Mouse (Mus musculus) hindlimb bud, embryonic 11.5 days (tissue): ENCODE results near the gene Ermn.

Source experiments
- DNase-seq: peaks from one replicate; pipeline ENCODE4 v3.0.0-alpha.2; 2012; ENCODE audit warnings: low read depth, low spot score; ENCODE audit errors: extremely low spot score

Ermn gene

DNA sequence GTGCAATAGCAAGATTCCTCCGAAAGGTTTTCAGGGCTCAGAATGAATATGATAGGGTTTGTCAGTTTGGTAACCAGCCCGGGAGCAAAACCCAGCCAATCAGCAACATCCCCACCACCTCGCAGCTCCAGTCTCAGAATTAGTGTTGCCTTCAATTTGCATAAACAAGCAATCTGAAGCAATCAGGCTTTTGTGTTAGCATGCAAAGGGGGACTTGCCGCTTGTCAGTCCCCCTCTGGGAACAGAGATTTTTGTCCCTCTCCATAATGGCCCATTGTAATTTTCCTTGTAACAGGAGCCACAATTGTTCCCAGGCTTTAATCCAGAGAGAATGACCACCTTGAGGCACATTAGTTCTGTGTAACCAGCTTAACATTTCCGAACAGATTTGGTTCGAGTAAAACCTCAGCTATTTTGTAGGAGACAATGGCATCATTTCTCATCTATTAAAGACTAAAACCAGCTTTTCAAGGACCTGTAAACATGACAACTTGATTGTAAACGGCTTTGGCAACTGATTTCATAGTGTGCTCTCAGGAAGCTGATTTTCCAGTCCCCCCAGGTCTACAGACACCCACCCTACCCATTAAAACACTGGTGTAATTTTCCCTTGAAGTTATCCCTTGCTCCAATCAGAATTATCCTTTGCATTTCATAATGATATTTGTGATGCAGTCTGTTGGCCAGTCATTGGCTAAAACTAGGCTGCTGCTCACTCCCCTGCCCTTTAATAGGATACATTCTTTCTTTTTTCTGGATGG, at the start of gene Ermn:
TSS of gene Ermn (minus strand) at position 44 of the 761 bp plus-strand sequence.
- DNase-seq: no peak

DNA sequence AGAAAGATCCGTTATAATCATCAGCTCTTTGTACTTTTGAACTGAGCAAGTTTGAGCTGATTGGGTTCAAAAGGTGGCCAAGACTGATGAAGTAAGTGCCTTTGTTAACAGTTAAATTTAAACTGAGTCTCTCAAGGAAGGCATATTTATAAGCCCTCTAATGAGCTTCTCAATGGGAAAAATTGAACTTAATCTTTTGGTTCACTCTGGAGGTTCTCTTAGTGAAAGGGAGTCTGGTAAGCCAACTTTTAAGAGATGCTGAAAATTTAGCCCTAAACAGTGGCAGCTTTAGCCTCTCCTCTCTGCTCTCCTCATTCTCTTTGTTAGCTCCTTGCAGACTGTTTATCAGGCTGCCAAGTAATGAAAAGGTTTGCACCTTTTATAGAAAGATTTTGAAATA, 42.2 kb upstream of the Ermn start:
- DNase-seq: no peak

DNA sequence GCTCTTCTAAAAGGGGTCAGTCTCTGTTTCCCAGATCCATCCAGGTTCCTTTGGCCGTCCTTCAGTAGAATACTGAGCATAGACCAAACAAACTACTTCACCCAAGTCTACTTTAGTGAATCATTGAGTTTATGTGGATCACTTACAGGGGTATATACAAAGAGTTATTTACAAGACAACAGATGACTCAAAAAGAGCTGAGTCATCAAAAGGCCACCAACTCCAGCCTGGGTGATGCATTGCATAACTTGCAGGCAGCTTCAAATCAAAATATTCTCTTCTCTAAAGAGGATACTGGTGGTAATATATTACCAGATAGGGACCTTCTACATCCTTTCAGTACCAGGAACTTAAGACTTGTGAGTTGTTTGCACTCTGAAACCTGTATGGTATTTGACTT, 33.8 kb upstream of the Ermn start:
- no peak for DNase-seq

DNA sequence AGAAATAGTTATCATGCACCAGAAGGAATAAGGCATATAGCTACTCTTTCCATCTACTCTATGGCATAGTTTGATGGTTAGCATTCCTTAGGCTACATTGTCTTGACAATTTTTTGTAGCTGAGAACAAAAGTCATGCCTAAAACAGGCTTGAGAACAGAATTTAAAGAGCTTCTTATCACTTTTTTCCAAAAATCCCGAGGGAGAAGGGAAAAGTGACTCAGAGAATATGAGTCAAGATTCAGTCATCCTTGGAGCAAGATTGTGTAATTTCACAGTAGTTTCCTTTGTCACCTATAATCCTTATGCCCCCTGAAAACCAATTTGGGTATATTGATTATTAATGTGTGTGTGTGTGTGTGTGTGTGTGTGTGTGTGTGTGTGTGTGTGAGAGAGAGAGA, 27.2 kb upstream of the Ermn start:
- DNase-seq: no peak

DNA sequence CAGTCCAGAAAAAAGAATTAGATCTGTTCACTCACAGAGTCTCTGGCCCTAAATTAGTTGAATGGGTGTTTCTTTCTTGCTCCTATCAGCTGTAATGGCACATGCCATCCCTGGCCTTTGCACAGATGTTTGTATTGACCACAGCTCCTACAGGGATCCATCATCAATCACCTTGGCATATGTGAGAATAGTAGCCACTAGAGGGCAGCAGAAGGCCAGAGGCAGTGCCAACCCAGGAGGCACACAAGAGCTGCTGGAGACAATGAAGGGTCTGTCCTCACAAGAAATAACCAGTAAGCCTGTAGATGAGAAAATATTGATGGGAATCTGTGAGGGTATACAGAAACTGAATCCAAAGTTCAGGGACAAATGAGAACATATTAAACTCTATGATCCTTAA, 2.7 kb upstream of the Ermn start:
- DNase-seq: peak; percentile 49

DNA sequence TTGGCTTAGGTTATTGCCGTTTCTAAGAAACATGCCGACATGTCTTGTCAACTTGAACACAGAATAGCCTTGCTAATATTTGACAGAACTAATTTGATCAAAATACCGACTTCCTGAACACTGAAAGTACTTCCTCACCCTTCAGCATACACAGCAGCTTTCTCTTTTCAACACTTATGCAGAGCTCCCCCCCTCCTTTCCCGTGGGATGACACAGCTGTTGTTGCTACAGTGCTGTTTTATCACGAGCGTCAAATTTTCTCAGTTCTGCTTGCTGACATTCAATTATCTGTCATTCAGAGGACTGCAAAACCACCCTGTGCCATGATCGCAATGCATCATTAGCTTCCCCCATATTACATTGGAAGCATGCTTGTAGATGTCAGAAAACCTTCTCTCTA, 10.8 kb downstream of the Ermn start:
- DNase-seq: no peak

DNA sequence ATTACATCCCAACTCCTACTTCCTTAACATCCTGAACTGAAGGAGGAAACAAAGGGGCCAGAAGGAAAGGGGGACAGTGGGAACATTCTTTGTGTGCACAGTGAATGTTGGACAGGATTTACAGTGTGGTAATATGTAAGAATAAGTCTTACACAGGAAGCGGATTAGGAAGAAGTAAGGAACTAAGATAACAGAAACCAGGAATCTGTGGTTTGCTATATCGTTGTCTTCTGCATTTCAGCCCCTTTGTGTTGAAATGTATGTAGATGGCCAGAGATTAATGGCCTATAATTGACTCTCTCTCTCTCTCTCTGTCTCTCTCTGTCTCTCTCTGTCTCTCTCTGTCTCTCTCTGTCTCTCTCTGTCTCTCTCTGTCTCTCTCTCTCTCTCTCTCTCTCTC, 15.7 kb downstream of the Ermn start:
- no peak for DNase-seq

DNA sequence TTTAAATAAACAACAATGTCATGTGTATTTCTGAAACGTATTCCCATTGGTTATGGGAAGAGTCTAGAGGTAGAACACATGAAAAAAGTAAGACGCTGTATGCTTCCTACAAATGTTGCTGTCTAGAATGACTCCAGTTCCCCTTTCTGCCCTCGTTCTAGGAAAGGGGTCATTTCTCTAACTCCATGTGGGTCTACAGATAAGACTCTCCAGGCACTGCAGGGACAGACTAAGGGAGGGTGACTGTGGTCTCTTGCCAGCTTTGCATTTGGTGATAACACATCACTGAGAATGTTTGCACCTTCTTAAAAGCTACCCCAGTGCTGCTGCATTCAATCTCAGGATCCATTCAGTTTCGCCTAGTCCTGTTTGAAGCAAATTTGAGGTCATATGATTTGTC, 17.0 kb downstream of the Ermn start:
- no peak for DNase-seq

DNA sequence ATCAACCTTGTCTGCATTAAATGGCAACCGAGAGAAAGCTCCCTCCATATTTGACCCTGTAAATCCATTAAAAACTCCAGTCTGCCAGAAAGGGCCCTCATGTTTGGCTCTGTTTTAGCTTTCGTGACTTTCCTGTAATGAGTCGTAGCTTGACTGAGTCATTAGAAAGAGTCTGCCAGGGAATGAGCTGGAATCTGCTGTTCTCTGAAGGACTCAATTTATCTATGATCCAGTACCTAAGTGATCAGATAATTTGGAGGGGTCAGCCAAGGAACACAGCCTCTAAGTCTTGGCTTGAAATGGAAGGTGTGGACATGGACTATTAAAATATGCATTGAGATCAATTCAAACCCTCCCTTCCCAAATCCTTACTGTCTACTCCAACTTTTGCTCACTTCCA, 21.2 kb downstream of the Ermn start:
- no peak for DNase-seq

DNA sequence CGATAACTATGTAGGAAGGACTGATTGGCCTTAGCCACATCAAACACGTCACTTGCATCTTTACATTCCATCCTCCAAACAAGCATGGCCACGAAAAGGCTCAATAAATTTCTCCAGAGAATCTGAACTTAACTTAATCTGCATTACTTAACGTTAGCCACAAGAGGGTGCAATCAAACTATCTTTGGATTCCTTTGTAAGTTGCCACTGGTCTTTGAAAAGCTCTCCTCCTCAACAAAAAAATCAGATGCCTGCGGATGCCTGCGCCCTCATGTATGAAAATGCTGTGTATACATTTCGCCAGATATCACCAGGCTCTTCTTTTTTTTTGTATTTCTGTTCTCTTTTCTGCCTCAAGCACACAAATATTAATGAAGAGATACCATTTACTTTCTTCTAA, 23.3 kb downstream of the Ermn start:
- DNase-seq: peak; percentile 46

DNA sequence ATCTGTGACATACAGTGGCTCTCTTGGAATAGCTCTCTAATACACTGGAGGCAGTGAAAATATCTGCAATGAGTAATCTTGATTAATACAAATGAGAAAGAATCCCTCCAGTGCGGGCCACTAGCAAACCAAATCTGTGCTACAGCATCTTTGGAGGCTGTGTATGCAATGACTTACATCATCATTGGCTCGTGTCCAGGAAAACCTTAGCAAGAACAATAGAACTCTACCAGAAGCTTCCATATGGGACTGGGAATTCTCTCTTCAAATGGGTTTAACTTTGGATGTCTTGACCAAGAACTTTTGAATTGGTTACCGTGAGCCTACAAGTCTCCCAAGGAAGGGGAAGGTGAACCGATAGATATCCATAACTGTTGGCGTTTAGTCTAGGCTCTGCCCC, 25.9 kb downstream of the Ermn start:
- no peak for DNase-seq

DNA sequence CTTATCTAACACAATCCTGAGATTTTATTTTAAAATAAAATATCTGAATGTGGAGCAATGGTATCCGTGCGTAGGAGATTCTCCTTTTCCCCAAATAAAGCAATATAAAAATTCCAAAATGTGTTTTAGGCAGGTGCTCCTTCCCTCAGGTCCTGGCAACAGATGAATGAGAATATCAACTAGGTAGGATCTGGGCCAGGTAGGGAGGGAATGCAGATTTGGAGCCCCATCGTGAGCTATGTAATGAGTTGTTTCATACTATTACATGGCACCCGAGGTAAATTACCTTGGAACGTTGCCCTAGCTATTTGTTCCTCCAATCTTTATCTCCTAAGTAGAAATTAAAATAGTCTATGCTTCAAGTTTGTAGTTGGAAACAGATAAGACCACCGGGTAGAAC, 29.1 kb downstream of the Ermn start:
- no peak for DNase-seq

DNA sequence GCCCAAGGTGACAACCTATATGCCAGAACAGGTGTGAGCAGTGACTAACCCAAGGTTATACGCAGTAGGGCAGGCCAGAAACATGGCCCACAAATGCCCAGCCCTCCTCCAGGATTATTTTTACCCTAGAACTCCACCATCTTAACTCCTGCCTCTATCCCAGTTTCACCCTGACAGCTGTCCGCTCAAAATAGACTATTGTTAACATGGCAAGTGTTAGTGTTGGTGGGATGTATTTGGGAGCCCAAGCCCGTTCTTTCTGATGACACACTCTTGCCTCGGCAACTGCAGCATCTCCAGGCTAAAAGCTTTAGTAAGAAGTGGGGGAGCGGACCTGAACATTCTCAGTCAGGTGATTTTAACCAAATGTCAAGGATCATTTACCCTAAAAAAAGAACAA, 45.6 kb downstream of the Ermn start:
- DNase-seq: no peak

DNA sequence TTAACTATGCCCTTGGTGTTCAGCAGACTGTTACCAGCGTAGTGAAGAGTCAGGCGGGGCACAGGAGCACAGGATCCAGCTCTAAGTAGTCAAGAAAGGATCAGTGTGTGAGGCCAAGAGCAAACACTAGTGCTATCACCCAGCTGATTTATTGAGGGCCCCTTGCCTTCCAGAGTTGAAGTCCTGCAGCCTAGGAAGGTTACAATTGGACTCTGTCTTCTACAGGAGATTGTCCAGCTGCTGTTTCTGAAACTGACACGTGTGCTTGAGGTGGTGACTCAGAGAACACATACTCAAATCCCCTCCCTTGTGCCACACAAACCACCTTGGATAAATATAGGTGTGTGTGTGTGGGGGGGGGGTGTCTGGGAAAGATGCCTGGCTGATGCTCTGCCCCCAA, 51.2 kb downstream of the Ermn start:
- no peak for DNase-seq

DNA sequence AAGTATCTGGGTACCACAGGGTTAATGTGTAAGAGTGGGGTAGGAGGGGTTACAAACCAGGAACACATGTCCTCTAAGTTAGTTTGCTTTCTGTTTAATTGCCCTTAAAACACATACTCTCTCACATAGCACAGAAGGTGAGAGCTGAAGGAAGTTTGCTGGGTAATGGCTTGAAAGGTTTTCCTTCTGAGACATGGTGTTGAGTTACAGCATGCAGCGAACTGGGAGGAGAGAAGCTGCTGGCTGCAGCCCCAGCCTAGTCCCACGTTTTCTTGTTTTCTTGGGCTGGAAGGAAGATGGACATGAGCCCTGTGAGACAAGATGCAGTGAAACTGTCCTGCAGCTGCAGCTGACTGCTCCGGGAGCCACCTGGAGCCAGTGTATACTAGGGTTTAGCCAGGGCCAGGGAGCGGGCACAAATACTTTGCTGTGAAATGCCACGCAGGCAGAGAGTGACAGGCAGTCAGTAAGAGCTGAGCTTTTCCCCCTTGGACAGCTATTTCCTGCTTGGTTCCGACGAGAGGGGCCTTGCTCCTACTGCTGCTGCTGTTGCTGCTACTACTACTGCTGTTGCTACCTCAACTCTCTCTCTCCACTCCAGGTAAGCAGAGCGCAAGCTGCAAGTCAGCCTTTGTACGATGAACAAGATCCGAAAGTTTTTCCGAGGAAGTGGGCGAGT, 54.8 kb downstream of the Ermn start, which contains the start of gene Galnt5:
TSS of gene Galnt5 (plus strand) at position 133 of the 679 bp plus-strand sequence.
- peak; percentile 57 for DNase-seq
